Mouse (Mus musculus) heart, adult 18-20 months (tissue): ENCODE data around the gene Olfr992. TPM values are rescaled to one million over a fixed set of nuclear protein-coding genes. Genes with fewer than 3 reads are reported as not detected.
"Not testable (repeated sequence)": the region's sequence is repeated elsewhere in the genome, so short reads cannot be mapped to it uniquely, and the experiment has no call there.

ENCODE experiments used
- DNase-seq, 2 experiments: peaks; one replicate each; pipeline ENCODE4 v3.0.0; 2021 to 2022; ENCODE audit warnings: mixed read lengths in 1 of 2
- long read RNA-seq, 2 experiments: library from polyadenylated mRNA; stranded (forward); transcript quantifications; one replicate each; pipeline ENCODE4 v2.0.0; 2021
- total RNA-seq, 2 experiments: library from RNA; stranded (reverse); gene quantifications; 2 replicates each; pipeline ENCODE4 v1.2.3; 2021

Olfr992 gene
- not detected for total RNA-seq
- long read RNA-seq, experiment 1: 0 reads
- long read RNA-seq, experiment 2: 0 reads

- no peak for DNase-seq
Measured at GRCm38 (mm10) chr2:85409369-85409768, at the start of gene Olfr992. TSS of gene Olfr992 (minus strand) at chr2:85409469.

- no peak for DNase-seq
Measured at GRCm38 (mm10) chr2:85443539-85443938, 34.3 kb upstream of the Olfr992 start, which contains the start of gene Olfr995. TSS of gene Olfr995 (minus strand) at chr2:85443639.

- DNase-seq: no peak
Measured at GRCm38 (mm10) chr2:85442546-85442945, 33.3 kb upstream of the Olfr992 start.

GRCm38 (mm10) chr2:85436351-85436750 is 27.1 kb upstream of the Olfr992 start, which contains the start of gene Olfr994:
TSS of gene Olfr994 (minus strand) at chr2:85436451.
- no peak for DNase-seq

DNA sequence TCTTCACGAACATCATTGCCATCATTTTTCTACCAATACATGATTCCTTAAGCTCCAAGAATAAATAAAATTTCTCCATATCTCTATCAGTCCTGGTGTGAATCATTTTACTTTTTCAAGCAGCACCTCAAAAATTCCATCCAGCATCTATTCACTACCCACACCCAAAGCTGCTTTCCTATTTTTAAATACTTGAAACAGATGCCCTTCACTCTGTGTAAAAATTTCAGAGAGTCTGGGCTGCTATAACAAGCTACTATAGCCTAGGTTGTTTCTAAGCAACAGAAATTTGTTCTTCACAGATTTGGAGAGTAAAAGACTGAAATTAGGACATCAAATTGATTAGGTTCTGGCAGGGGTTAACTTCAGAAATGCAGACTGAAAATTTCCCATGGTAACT is 16.6 kb upstream of the Olfr992 start:
- no peak for DNase-seq

- DNase-seq: no peak
Measured at GRCm38 (mm10) chr2:85414777-85415176, 5.5 kb upstream of the Olfr992 start, which contains the start of gene Olfr993. TSS of gene Olfr993 (minus strand) at chr2:85414877.

GRCm38 (mm10) chr2:85363127-85363526 is 46.1 kb downstream of the Olfr992 start, which contains the start of gene Olfr988:
TSS of gene Olfr988 (minus strand) at chr2:85363227.
- DNase-seq: not testable (repeated sequence)

Other genes starting within 250 kb of the Olfr992 start
- 1 to 10 TPM; 1.2 to 1.5 TPM for gene Lrrc55, start 212.3 kb downstream of the Olfr992 start, total RNA-seq
- gene Olfr987, start 70.2 kb downstream of the Olfr992 start, total RNA-seq: not detected
- not detected for gene Olfr988, start 46.2 kb downstream of the Olfr992 start, total RNA-seq
- gene Olfr993, start 5.4 kb upstream of the Olfr992 start, total RNA-seq: not detected
- gene Olfr994, start 27.0 kb upstream of the Olfr992 start, total RNA-seq: not detected
- not detected for gene Olfr995, start 34.2 kb upstream of the Olfr992 start, total RNA-seq
- under 1 TPM in 1 of 2 experiments, not detected in 1; 0.21 TPM for gene 4833423E24Rik, start 109.6 kb upstream of the Olfr992 start, total RNA-seq
- gene Olfr996, start 169.7 kb upstream of the Olfr992 start, total RNA-seq: not detected
- gene Olfr998, start 179.5 kb upstream of the Olfr992 start, total RNA-seq: not detected
- not detected for gene Olfr1000, start 202.4 kb upstream of the Olfr992 start, total RNA-seq
- not detected for gene Olfr1002, start 241.2 kb upstream of the Olfr992 start, total RNA-seq